ENCODE assay signal across 15 mouse cellular contexts in genomic region chr11:70265252-70265651, GRCm38 (mm10). TPM values are rescaled to one million over a fixed set of nuclear protein-coding genes. Genes with fewer than 3 reads are reported as not detected.
DNase-seq lines count a peak whose midpoint lies in the region; ATAC-seq and TF ChIP-seq lines count a peak whose summit lies in the region.
"Had no signal": no experiment of that assay in that cellular context is flagged by ENCODE, and none has a peak within 500 bp of the region (broad histone marks: within the 10 kb centered on the region; RNA-seq: fewer than 3 reads in every experiment).

No protein-coding gene starts in this region.

- DNase-seq in CD4-positive helper T cell, adult 2 months (ENCODE audit: low read depth, low spot score), result peak; percentile 63
- peak; percentile 69 for DNase-seq in CD4-positive, CD25-positive, alpha-beta regulatory T cell, adult 2 months (ENCODE audit: low read depth, low spot score)
- DNase-seq in induced T-regulatory cell, adult 2 months (ENCODE audit: low read depth), result peak; percentile 32
- peak; percentile 48 for DNase-seq in thymus, adult 2 months
- DNase-seq in lung, postnatal 4 days, result no peak
- DNase-seq: cerebellum, adult 11-12 months; heart, postnatal 36 days; lung, embryonic 14.5 days had no signal

- WGBS in thymus, adult 2 months, result 6% methylated on average over 3 of the region's 3 CpGs
- WGBS in intestine, embryonic 15.5 days, result 45% methylated on average over 3 of the region's 3 CpGs

- H3K36me3 ChIP-seq in thymus, adult 2 months (ENCODE audit: control insufficient read depth, insufficient read depth, low read length), result no peaks in the 10 kb centered on the region
- no peaks in the 10 kb centered on the region for H3K36me3 ChIP-seq in intestine, embryonic 15.5 days
- H3K36me3 ChIP-seq: kidney, embryonic 15.5 days; neural tube, embryonic 15.5 days had no signal

- H3K9me3 ChIP-seq in intestine, embryonic 15.5 days, result no peaks in the 10 kb centered on the region
- H3K9me3 ChIP-seq: forebrain, embryonic 13.5 days; kidney, embryonic 15.5 days; neural tube, embryonic 15.5 days had no signal

- no peak for TF ChIP-seq CTCF in thymus, adult 2 months (IDR thresholded peaks at IDR 0.05; ENCODE audit: borderline replicate concordance, control insufficient read depth, extremely low read depth, insufficient read depth, low read length, poor library complexity)

- peaks cover 22% of the 10 kb centered on the region for H3K4me1 ChIP-seq in thymus, adult 2 months (replicated peaks; ENCODE audit: control insufficient read depth, insufficient read depth, low read length)
- H3K4me1 ChIP-seq in intestine, embryonic 15.5 days (replicated peaks), result no peaks in the 10 kb centered on the region
- H3K4me1 ChIP-seq: forebrain, embryonic 13.5 days; kidney, embryonic 15.5 days; neural tube, embryonic 15.5 days had no signal

- H3K4me2 ChIP-seq in intestine, embryonic 15.5 days (replicated peaks), result no peak overlapping the region
- H3K4me2 ChIP-seq: forebrain, embryonic 13.5 days; kidney, embryonic 15.5 days; lung, embryonic 14.5 days; neural tube, embryonic 15.5 days had no signal

- no peaks in the 10 kb centered on the region for H3K27me3 ChIP-seq in thymus, adult 2 months (ENCODE audit: control insufficient read depth, insufficient read depth, low read length)
- no peaks in the 10 kb centered on the region for H3K27me3 ChIP-seq in intestine, embryonic 15.5 days (replicated peaks)

- peak overlapping the region; percentile 91 for H3K27ac ChIP-seq in thymus, adult 2 months (ENCODE audit: control insufficient read depth, insufficient read depth, low read length)
- H3K27ac ChIP-seq in intestine, embryonic 15.5 days, result no peak overlapping the region
- H3K27ac ChIP-seq: forebrain, embryonic 13.5 days; kidney, embryonic 15.5 days; neural tube, embryonic 15.5 days had no signal

- no peak for TF ChIP-seq POLR2A in thymus, adult 2 months (IDR thresholded peaks at IDR 0.05; ENCODE audit: control insufficient read depth, extremely low read depth, insufficient read depth, low read length, poor library complexity)

- no peak overlapping the region for H3K4me3 ChIP-seq in thymus, adult 2 months (ENCODE audit: control insufficient read depth, insufficient read depth, low read length)
- no peak overlapping the region for H3K4me3 ChIP-seq in intestine, embryonic 15.5 days (replicated peaks)
- H3K4me3 ChIP-seq: forebrain, embryonic 13.5 days; kidney, embryonic 15.5 days; neural tube, embryonic 15.5 days had no signal

- ATAC-seq in intestine, embryonic 15.5 days, result no peak
- no peak for ATAC-seq in monocyte, adult 5-6 weeks (replicated peaks; ENCODE audit: insufficient number of reproducible peaks, low FRiP score, low TSS enrichment, poor library complexity, severe bottlenecking)
- ATAC-seq: forebrain, embryonic 13.5 days; Patski had no signal

- no peak overlapping the region for H3K9ac ChIP-seq in intestine, embryonic 15.5 days
- H3K9ac ChIP-seq: forebrain, embryonic 13.5 days; kidney, embryonic 15.5 days; lung, embryonic 14.5 days; neural tube, embryonic 15.5 days had no signal

RNA-seq across cellular contexts. Expression of gene Alox12, which starts 10.1 kb away (rescaled TPM):
- polyA plus RNA-seq in thymus, adult 2 months (2012; rRNA removed), result 0.68 and 1.2 TPM in 2 replicates
- polyA plus RNA-seq in intestine, embryonic 15.5 days (2015; fragmentation: Nextera tagmentation; extraction: Ambion mirVana), result 2.1 and 2.2 TPM in 2 replicates
- 0.85 to 26.1 TPM (median 1.6 TPM) in 3 replicates for total RNA-seq in monocyte, adult 5-6 weeks (2017)

RNA-seq across cellular contexts. Expression of gene Rnasek, which starts 25.6 kb away (rescaled TPM):
- polyA plus RNA-seq in thymus, adult 2 months (2012; rRNA removed), result 173 and 186 TPM in 2 replicates
- 196 and 226 TPM in 2 replicates for polyA plus RNA-seq in intestine, embryonic 15.5 days (2015; fragmentation: Nextera tagmentation; extraction: Ambion mirVana)
- 17.5 to 31.1 TPM (median 23.2 TPM) in 3 replicates for total RNA-seq in monocyte, adult 5-6 weeks (2017)

RNA-seq across cellular contexts. Expression of gene Gm21988, which starts 25.6 kb away (rescaled TPM):
- 11.1 and 11.6 TPM in 2 replicates for polyA plus RNA-seq in thymus, adult 2 months (2012; rRNA removed)
- 8.8 and 10.6 TPM in 2 replicates for polyA plus RNA-seq in intestine, embryonic 15.5 days (2015; fragmentation: Nextera tagmentation; extraction: Ambion mirVana)
- total RNA-seq in monocyte, adult 5-6 weeks (2017), result 3.3 to 5.8 TPM in 2 of 3 replicates, not detected in the other
- total RNA-seq: common myeloid progenitor, adult 5-6 weeks had no signal

RNA-seq across cellular contexts. Expression of gene 0610010K14Rik, which starts 27.5 kb away (rescaled TPM):
- 150 and 153 TPM in 2 replicates for polyA plus RNA-seq in thymus, adult 2 months (2012; rRNA removed)
- 133 and 138 TPM in 2 replicates for polyA plus RNA-seq in intestine, embryonic 15.5 days (2015; fragmentation: Nextera tagmentation; extraction: Ambion mirVana)
- 8.1 to 28.1 TPM (median 18.3 TPM) in 3 replicates for total RNA-seq in monocyte, adult 5-6 weeks (2017)

RNA-seq across cellular contexts. Expression of gene Bcl6b, which starts 35.7 kb away (rescaled TPM):
- 0.97 and 1.6 TPM in 2 replicates for polyA plus RNA-seq in thymus, adult 2 months (2012; rRNA removed)
- polyA plus RNA-seq in intestine, embryonic 15.5 days (2015; fragmentation: Nextera tagmentation; extraction: Ambion mirVana), result 11.1 and 11.9 TPM in 2 replicates
- total RNA-seq in monocyte, adult 5-6 weeks (2017), result not detected in 3 replicates
- polyA plus RNA-seq: Patski had no signal

Comparison
In these comparisons a context has a peak if more than half of its experiments do, and no peak if none do; other contexts are left out.
1. DNase-seq: peak in CD4-positive helper T cell, adult 2 months (single experiment), CD4-positive, CD25-positive, alpha-beta regulatory T cell, adult 2 months (single experiment), induced T-regulatory cell, adult 2 months (single experiment) and thymus, adult 2 months (single experiment); none in lung, postnatal 4 days (0 of 2).